Mouse (Mus musculus): ENCODE data around the gene Ermap.

GRCm38 (mm10) chr4:119180133-119180707 lies 9.6 kb downstream of the Ermap start:
- TF ChIP-seq POLR2A (IDR thresholded peaks at IDR 0.05; ENCODE audit: low read depth, low read length) (no peak), CTCF (conservative IDR thresholded peaks at IDR 0.05; ENCODE audit: insufficient read depth, insufficient read length, low read depth, low read length) (no peak)

Measured in kidney, adult 2 months (tissue).